In genomic region chr15:82656346-82656745, GRCm38 (mm10) we compare ENCODE assay signal across 26 mouse cellular contexts. TPM values are rescaled to one million over a fixed set of nuclear protein-coding genes. Genes with fewer than 3 reads are reported as not detected.
DNase-seq lines count a peak whose midpoint lies in the region; ATAC-seq lines count a peak whose summit lies in the region.
"Had no signal": no experiment of that assay in that cellular context is flagged by ENCODE, and none has a peak within 500 bp of the region (broad histone marks: within the 10 kb centered on the region; RNA-seq: fewer than 3 reads in every experiment).

No protein-coding gene starts in this region.

- no peak for ATAC-seq in erythroid progenitor cell, adult 5-6 weeks (replicated peaks; ENCODE audit: low FRiP score, poor library complexity, severe bottlenecking)
- ATAC-seq: forebrain, embryonic 15.5 days had no signal

- WGBS in heart, embryonic 10.5 days = 67% methylated on average over 2 of the region's 2 CpGs

- H3K27ac ChIP-seq in heart, embryonic 10.5 days = no peak overlapping the region
- H3K27ac ChIP-seq: embryonic facial prominence, embryonic 10.5 days; forebrain, embryonic 10.5 days; forebrain, embryonic 15.5 days; heart, embryonic 15.5 days; hindbrain, embryonic 10.5 days; hindbrain, embryonic 14.5 days had no signal

- peak; percentile 94 for DNase-seq in heart, adult 11 months
- DNase-seq in heart, embryonic 10.5 days (ENCODE audit: low spot score) = no peak
- peak; percentile 18 for DNase-seq in layer of hippocampus, adult 11-12 months (ENCODE audit: low spot score)
- peak; percentile 21 for DNase-seq in layer of hippocampus, adult 9-10 months (ENCODE audit: low spot score)
- DNase-seq in layer of hippocampus, postnatal 25 days (ENCODE audit: extremely low spot score in 1 of 2, low spot score in 1 of 2) = peak; percentile 23 to 29
- DNase-seq in adrenal gland, adult 2 months = no peak
- no peak for DNase-seq in frontal cortex, postnatal 14 days (ENCODE audit: low spot score in 2 of 2)
- DNase-seq: adrenal gland, postnatal 14 days; cerebellum, adult 2 months; cerebellum, postnatal 10 days; gastrocnemius, postnatal 14 days; heart, postnatal 14 days had no signal

- no peaks in the 10 kb centered on the region for H3K9me3 ChIP-seq in heart, embryonic 10.5 days
- H3K9me3 ChIP-seq: embryonic facial prominence, embryonic 10.5 days; forebrain, embryonic 10.5 days; forebrain, embryonic 15.5 days; heart, embryonic 15.5 days; hindbrain, embryonic 10.5 days had no signal

- H3K36me3 ChIP-seq in heart, embryonic 10.5 days = no peaks in the 10 kb centered on the region
- H3K36me3 ChIP-seq: embryonic facial prominence, embryonic 10.5 days; forebrain, embryonic 10.5 days; forebrain, embryonic 15.5 days; heart, embryonic 15.5 days; hindbrain, embryonic 10.5 days had no signal

- H3K4me1 ChIP-seq in heart, embryonic 10.5 days = no peaks in the 10 kb centered on the region
- H3K4me1 ChIP-seq: embryonic facial prominence, embryonic 10.5 days; forebrain, embryonic 10.5 days; forebrain, embryonic 15.5 days; heart, embryonic 15.5 days; hindbrain, embryonic 10.5 days had no signal

- no peak overlapping the region for H3K4me3 ChIP-seq in heart, embryonic 10.5 days
- H3K4me3 ChIP-seq: embryonic facial prominence, embryonic 10.5 days; forebrain, embryonic 10.5 days; forebrain, embryonic 15.5 days; heart, embryonic 15.5 days; hindbrain, embryonic 10.5 days had no signal

- no peaks in the 10 kb centered on the region for H3K27me3 ChIP-seq in heart, embryonic 10.5 days (ENCODE audit: insufficient read depth, poor library complexity, severe bottlenecking)
- H3K27me3 ChIP-seq: forebrain, embryonic 15.5 days; heart, embryonic 15.5 days had no signal

RNA-seq across cellular contexts. Expression of gene Cyp2d34, which starts 35.6 kb away (rescaled TPM):
- polyA plus RNA-seq in heart, embryonic 10.5 days (2016; fragmentation: Nextera tagmentation; extraction: Ambion mirVana) = not detected in 2 replicates
- not detected for total RNA-seq in layer of hippocampus, postnatal 25 days (2021)
- total RNA-seq in erythroid progenitor cell, adult 5-6 weeks (2015; ENCODE audit: low replicate concordance) = not detected in 2 replicates
- not detected in 2 replicates for total RNA-seq in erythroid progenitor cell, adult 5-6 weeks (2017; ENCODE audit: low replicate concordance)
- not detected for total RNA-seq in adrenal gland, adult 2 months (2021)
- not detected in 2 replicates for polyA plus RNA-seq in adrenal gland, adult 2 months (2012; rRNA removed)
- total RNA-seq: adrenal gland, postnatal 14 days; gastrocnemius, adult 18-20 months; gastrocnemius, postnatal 14 days; heart, postnatal 14 days; MEL had no signal
- polyA plus RNA-seq: C2C12; cerebellum, adult 2 months; embryonic facial prominence, embryonic 10.5 days; embryonic facial prominence, embryonic 14.5 days; forebrain, embryonic 10.5 days; forebrain, embryonic 15.5 days; frontal cortex, adult 2 months; gonadal fat pad, adult 2 months; heart, embryonic 11.5 days; heart, embryonic 15.5 days; hindbrain, embryonic 10.5 days; hindbrain, embryonic 14.5 days had no signal

Comparison
In these comparisons a context has a peak if more than half of its experiments do, and no peak if none do; other contexts are left out.
1. DNase-seq: peak in heart, adult 11 months (single experiment), layer of hippocampus, adult 11-12 months (single experiment), layer of hippocampus, adult 9-10 months (single experiment) and layer of hippocampus, postnatal 25 days (2 of 2); none in heart, embryonic 10.5 days (single experiment), adrenal gland, adult 2 months (single experiment) and frontal cortex, postnatal 14 days (0 of 2).